ENCODE assay signal across 8 mouse cellular contexts in the genomic region with DNA sequence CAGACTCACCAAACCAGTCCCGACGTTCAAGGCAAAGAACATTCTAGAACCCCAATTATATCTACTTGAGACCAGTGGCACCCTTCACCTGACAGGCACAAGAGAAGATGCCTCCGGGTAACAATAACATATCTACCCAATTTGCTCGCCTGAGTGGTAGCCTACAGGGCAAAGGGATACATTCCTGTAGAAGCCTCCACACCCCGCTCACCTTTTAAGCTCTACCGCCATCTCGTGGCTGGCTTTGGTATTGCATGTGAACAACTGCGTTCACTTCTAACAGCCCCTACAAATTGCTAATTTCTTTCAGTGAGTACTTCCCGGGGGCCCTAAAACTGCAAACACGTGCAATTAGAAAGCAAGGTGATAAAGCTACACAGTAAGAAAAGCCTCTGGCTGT.
DNase-seq lines count a peak whose midpoint lies in the region; ATAC-seq and TF ChIP-seq lines count a peak whose summit lies in the region.

No protein-coding gene starts in this region.

- WGBS in forebrain, postnatal 0 days = 20% methylated on average over 10 of the region's 10 CpGs
- 29% methylated on average over 10 of the region's 10 CpGs for WGBS in hindbrain, embryonic 11.5 days

- H3K9ac ChIP-seq in forebrain, postnatal 0 days = no peak overlapping the region
- no peak overlapping the region for H3K9ac ChIP-seq in hindbrain, embryonic 11.5 days (ENCODE audit: low read depth, low read length)

- TF ChIP-seq CTCF in forebrain, postnatal 0 days (IDR thresholded peaks at IDR 0.05; ENCODE audit: low read depth) = peak; percentile 98

- H3K4me3 ChIP-seq in forebrain, postnatal 0 days (ENCODE audit: low read depth, low read length) = no peak overlapping the region
- no peak overlapping the region for H3K4me3 ChIP-seq in hindbrain, embryonic 11.5 days (ENCODE audit: low read depth, low read length)

- peak; percentile 60 for DNase-seq in Muller cell, postnatal 12 days (ENCODE audit: inconsistent ontology term)
- DNase-seq in cerebellum, adult 11 months = peak; percentile 69
- DNase-seq in forebrain, postnatal 0 days = peak; percentile 90
- DNase-seq in hindbrain, embryonic 11.5 days (ENCODE audit: low spot score) = peak; percentile 92
- peak; percentile 54 for DNase-seq in layer of hippocampus, adult 9-11 months
- peak; percentile 87 to 96 for DNase-seq in right cerebral cortex, adult 2 months (ENCODE audit: low spot score in 2 of 2)
- peak; percentile 58 for DNase-seq in urinary bladder, postnatal 10 days (ENCODE audit: low spot score)

- no peak overlapping the region for H3K4me2 ChIP-seq in forebrain, postnatal 0 days (ENCODE audit: low read depth)
- H3K4me2 ChIP-seq in hindbrain, embryonic 11.5 days (replicated peaks; ENCODE audit: low read depth, low read length) = no peak overlapping the region

- no peaks in the 10 kb centered on the region for H3K36me3 ChIP-seq in forebrain, postnatal 0 days (ENCODE audit: insufficient read depth)
- no peaks in the 10 kb centered on the region for H3K36me3 ChIP-seq in hindbrain, embryonic 11.5 days (ENCODE audit: control insufficient read depth, insufficient read depth, low read length)

- no peak overlapping the region for H3K27ac ChIP-seq in forebrain, postnatal 0 days (ENCODE audit: low read depth, low read length)
- no peak overlapping the region for H3K27ac ChIP-seq in hindbrain, embryonic 11.5 days (ENCODE audit: low read depth, low read length)

- peak; percentile 74 for ATAC-seq in forebrain, postnatal 0 days
- ATAC-seq in hindbrain, embryonic 11.5 days (ENCODE audit: low FRiP score) = peak; percentile 45; the same call in 1 of the 2 replicates
- ATAC-seq in megakaryocyte progenitor cell, adult 5-6 weeks (replicated peaks; ENCODE audit: poor library complexity) = peak; percentile 86

- no peaks in the 10 kb centered on the region for H3K27me3 ChIP-seq in forebrain, postnatal 0 days (ENCODE audit: insufficient read depth, low read length)
- H3K27me3 ChIP-seq in hindbrain, embryonic 11.5 days (ENCODE audit: control insufficient read depth, insufficient read depth, low read length) = no peaks in the 10 kb centered on the region

- no peaks in the 10 kb centered on the region for H3K4me1 ChIP-seq in forebrain, postnatal 0 days (ENCODE audit: insufficient read depth)
- no peaks in the 10 kb centered on the region for H3K4me1 ChIP-seq in hindbrain, embryonic 11.5 days (replicated peaks; ENCODE audit: control insufficient read depth, insufficient read depth, low read length)

- H3K9me3 ChIP-seq in forebrain, postnatal 0 days (ENCODE audit: low read length) = no peaks in the 10 kb centered on the region
- no peaks in the 10 kb centered on the region for H3K9me3 ChIP-seq in hindbrain, embryonic 11.5 days (ENCODE audit: control insufficient read depth, low read length)
